Mouse (Mus musculus): ENCODE data around the gene 4930579F01Rik.

GRCm38 (mm10) chr3:138119444-138120105, 74.0 kb downstream of the 4930579F01Rik start:
- TF ChIP-seq POLR2A (IDR thresholded peaks at IDR 0.05; ENCODE audit: insufficient read depth, low read length), result no peak
- TF ChIP-seq EP300 (IDR thresholded peaks at IDR 0.05; ENCODE audit: insufficient read depth, low read depth, low read length), result no peak

Measured in ES-Bruce4 (cell line).